Mouse (Mus musculus) ES-Bruce4 (cell line): Measurements from ENCODE around the gene Omp. TPM values are rescaled to one million over a fixed set of nuclear protein-coding genes. Genes with fewer than 3 reads are reported as not detected.

Source experiments
- H3K27ac ChIP-seq: 2 replicates; pipeline ENCODE4 v1.5.1; 2012; ENCODE audit warnings: low read length, inconsistent platforms; ENCODE audit not compliant: insufficient read depth
- H3K27me3 ChIP-seq: 2 replicates; pipeline ENCODE4 v1.6.1; 2012; ENCODE audit warnings: mild to moderate bottlenecking, low read length, inconsistent platforms; ENCODE audit not compliant: control insufficient read depth, poor library complexity, insufficient read depth, severe bottlenecking
- H3K36me3 ChIP-seq: 2 replicates; pipeline ENCODE4 v1.6.1; 2012; ENCODE audit warnings: inconsistent platforms, mild to moderate bottlenecking, low read length, moderate library complexity; ENCODE audit not compliant: control insufficient read depth, poor library complexity, insufficient read depth, severe bottlenecking
- H3K4me1 ChIP-seq: one replicate; pipeline ENCODE4 v1.8.1; 2011; ENCODE audit warnings: low read length; ENCODE audit not compliant: control insufficient read depth, insufficient read depth
- H3K4me3 ChIP-seq: 2 replicates; pipeline ENCODE4 v1.5.1; 2011; ENCODE audit warnings: low read depth, mild to moderate bottlenecking, low read length
- H3K9ac ChIP-seq: 2 replicates; pipeline ENCODE4 v1.6.1; 2012; ENCODE audit warnings: low read depth, mild to moderate bottlenecking, inconsistent platforms; ENCODE audit not compliant: poor library complexity, severe bottlenecking
- H3K9me3 ChIP-seq: replicated peaks from 2 replicates; pipeline ENCODE4 v1.6.1; 2012; ENCODE audit warnings: mild to moderate bottlenecking, low read length, inconsistent platforms; ENCODE audit not compliant: control insufficient read depth, poor library complexity, insufficient read depth, severe bottlenecking
- CTCF ChIP-seq: IDR thresholded peaks from one replicate; pipeline ENCODE4 v1.8.1; 2011; ENCODE audit warnings: low read depth, low read length
- EP300 ChIP-seq: IDR thresholded peaks from 2 replicates; pipeline ENCODE4 v1.6.1; 2011; ENCODE audit warnings: low read depth, low read length; ENCODE audit not compliant: insufficient read depth
- POLR2A ChIP-seq: IDR thresholded peaks from one replicate; pipeline ENCODE4 v1.8.1; 2011; ENCODE audit warnings: low read length; ENCODE audit not compliant: insufficient read depth
- polyA plus RNA-seq: library from polyadenylated mRNA; stranded (reverse); fragments of >200 nt; gene quantifications from 2 replicates; pipeline ENCODE4 v1.2.4, GENCODE M21; 2011; ENCODE audit warnings: low read depth; ENCODE audit not compliant: missing spikeins, insufficient read depth, insufficient read length

Gene Omp
- polyA plus RNA-seq, 1 experiment: 1.1 TPM

DNA sequence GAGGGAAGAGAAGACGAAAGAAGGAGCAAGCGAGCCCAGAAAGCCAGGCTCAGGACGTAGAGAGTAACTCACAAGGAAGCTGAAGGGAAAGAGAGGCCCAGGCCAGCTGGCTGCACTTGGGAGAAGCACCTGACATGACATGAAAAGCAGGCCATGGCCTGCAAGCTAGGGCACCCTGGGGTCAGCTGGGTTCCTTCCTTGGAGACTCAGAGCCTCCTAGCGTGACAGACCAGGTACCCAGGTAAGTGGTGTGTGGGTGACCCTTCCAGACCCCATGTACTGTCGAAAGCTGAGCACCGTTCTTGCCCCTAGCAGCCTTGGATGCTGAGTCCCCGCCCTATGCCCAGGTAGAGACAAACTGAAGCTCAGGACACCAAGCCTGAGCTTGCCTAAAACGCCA, 27.4 kb upstream of the Omp start:
- no peak for TF ChIP-seq EP300
- TF ChIP-seq CTCF: no peak
- TF ChIP-seq POLR2A: no peak
- peaks cover 15% of the 10 kb centered on the region for H3K4me1 ChIP-seq
- H3K27me3 ChIP-seq: no peaks in the 10 kb centered on the region
- H3K36me3 ChIP-seq: no peaks in the 10 kb centered on the region
- H3K9ac ChIP-seq: no peak overlapping the region
- H3K4me3 ChIP-seq: no peak overlapping the region
- H3K27ac ChIP-seq: no peak overlapping the region
- H3K9me3 ChIP-seq: no peaks in the 10 kb centered on the region

DNA sequence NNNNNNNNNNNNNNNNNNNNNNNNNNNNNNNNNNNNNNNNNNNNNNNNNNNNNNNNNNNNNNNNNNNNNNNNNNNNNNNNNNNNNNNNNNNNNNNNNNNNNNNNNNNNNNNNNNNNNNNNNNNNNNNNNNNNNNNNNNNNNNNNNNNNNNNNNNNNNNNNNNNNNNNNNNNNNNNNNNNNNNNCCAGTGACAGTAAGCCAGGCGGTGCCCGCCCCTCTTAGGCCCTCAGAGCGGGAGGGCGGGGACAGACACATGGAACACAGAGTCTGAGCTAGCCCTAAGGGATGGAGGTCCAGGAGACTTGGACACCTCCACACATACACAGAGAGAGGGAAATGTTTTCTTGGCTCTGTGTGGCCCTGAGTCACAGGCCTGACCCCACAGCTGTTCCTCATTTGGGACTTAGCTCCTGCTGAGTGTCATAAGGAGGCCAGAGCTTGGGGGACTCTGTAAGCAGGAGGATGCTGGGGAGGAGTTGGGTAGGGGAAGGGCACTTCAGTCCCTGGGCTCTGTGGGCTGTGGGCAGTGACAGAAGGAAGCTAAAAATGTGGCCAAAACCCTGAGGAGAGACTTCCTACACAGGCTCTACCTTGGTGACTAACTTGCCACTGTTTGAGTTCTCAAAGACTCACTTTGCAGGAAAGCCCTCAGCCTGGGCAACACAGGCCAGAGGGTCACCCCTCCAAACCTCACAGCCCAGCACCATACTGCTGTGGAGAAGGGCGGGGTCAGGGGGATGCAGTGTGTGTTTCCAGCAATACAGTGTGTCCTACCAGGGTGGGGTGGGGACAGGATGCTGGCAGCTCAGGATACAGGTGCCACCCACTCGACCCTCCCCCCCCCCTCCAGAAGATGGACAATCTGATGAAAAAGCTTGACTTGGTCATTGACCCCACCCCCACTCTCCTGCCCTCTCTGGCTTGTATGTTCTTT, 26.1 kb upstream of the Omp start:
- peaks cover 15% of the 10 kb centered on the region for H3K4me1 ChIP-seq
- TF ChIP-seq EP300 (no peak), POLR2A (no peak), CTCF (no peak)
- no peak overlapping the region for H3K9ac ChIP-seq
- no peak overlapping the region for H3K27ac ChIP-seq
- H3K4me3 ChIP-seq: no peak overlapping the region
- H3K36me3 ChIP-seq: no peaks in the 10 kb centered on the region
- no peaks in the 10 kb centered on the region for H3K9me3 ChIP-seq
- no peaks in the 10 kb centered on the region for H3K27me3 ChIP-seq

DNA sequence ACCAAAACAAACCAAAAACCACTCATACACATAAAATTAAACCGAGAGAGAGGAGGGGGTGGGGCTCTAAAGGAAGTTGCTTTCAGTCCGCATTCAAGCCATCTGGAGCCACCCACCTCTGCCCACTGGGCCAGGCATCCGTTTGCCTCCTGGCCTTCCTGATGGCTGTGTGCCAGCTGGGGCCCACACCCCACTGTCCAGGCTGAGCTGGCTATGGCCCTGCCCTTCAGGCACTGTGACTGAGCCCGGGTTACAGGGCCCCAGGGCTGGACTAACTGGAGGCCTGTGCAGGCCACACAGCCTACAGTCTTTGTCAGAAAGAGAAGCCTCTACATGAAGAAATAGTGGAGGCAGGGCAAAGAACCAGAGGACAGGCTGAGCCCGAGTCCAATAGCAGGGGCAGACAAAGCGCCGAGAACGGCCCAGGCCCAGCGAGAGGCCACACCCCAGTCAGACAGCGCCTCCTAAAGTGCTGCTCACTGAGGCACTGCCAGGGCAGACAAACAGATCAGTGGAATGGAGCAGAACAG, 19.8 kb upstream of the Omp start:
- Histone ChIP-seq H3K36me3 (no peaks in the 10 kb centered on the region), H3K9ac (no peak overlapping the region), H3K9me3 (no peaks in the 10 kb centered on the region), H3K4me1 (peaks cover 29% of the 10 kb centered on the region), H3K4me3 (no peak overlapping the region), H3K27me3 (no peaks in the 10 kb centered on the region), H3K27ac (no peak overlapping the region)
- TF ChIP-seq POLR2A: no peak
- peak; percentile 30 for TF ChIP-seq CTCF

DNA sequence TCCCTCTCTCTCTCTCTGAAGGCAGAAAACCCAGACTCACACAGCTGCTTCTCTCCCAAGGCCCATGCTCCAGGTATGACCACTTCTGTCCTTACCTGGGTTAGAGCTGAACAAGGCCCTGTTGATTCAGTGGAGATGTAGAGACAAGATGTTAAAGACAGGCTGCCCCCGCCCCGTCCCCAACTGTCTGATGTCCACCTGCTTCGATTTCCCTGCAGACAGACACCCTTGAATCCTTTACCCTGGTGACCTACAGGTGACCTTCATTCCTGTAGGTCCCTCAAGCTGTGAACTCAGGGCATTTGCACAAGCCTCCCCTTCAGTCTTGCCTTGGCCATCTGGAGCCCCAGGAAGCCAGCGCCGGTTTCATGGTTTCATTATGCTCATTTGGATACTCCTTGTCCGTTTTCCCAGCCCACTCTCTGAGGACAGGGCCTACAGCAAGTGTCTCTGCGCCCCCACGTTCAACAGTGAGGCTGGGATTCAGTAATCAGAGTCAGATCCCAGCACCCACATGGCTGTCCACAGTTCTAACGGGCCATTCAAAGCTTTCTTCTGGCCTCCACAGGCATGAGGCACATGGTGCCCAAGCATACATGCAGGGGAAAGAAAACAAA, 19.2 kb upstream of the Omp start:
- TF ChIP-seq POLR2A (no peak), EP300 (peak; percentile 50; the same call in 1 of the 2 replicates)
- peaks cover 29% of the 10 kb centered on the region for H3K4me1 ChIP-seq
- no peak overlapping the region for H3K9ac ChIP-seq
- H3K9me3 ChIP-seq: no peaks in the 10 kb centered on the region
- no peak overlapping the region for H3K27ac ChIP-seq
- no peaks in the 10 kb centered on the region for H3K27me3 ChIP-seq
- no peaks in the 10 kb centered on the region for H3K36me3 ChIP-seq
- no peak overlapping the region for H3K4me3 ChIP-seq

DNA sequence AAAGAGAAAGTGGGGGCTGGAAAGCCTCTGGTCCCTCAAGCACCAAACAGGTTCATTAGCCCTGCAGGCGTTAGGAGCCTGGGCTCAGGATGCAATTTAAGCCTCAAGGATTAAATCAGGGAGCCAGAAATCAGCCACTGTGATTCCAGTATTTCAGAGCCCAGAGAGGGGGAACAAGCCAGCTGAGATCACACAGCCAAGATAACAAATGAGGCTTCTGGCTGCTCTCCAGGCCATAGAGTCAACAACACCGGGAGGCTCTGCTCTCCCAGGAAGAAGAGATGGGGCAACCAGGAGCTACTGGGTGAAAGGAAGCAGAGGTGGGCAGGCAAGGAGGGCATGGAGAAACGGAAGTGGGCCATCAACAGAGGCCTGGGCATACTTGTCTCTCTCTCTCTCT, 18.4 kb upstream of the Omp start:
- H3K9me3 ChIP-seq: no peaks in the 10 kb centered on the region
- TF ChIP-seq POLR2A (no peak), EP300 (no peak), CTCF (no peak)
- no peaks in the 10 kb centered on the region for H3K27me3 ChIP-seq
- H3K9ac ChIP-seq: no peak overlapping the region
- H3K4me1 ChIP-seq: peaks cover 32% of the 10 kb centered on the region
- H3K27ac ChIP-seq: no peak overlapping the region
- H3K36me3 ChIP-seq: no peaks in the 10 kb centered on the region
- H3K4me3 ChIP-seq: no peak overlapping the region

DNA sequence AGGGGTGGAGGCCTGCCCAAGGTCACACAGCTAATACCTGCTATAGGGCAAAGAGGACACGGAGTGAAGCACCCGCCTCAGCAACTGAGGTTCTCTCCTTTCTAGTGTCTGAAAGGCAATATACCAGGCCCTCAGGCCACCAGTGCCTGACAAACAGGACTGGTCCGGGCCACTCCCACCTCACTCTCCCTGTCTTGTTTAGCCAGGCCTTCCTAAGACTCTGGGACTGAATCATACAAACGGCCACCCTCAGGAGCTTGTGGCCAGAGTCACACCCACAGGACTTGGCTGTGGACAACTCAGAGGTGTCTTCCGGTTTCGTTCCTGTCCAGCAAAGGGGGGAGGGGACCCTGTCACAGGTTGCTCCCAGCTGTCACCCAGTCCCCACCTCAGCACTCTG, 16.9 kb upstream of the Omp start:
- Histone ChIP-seq H3K9me3 (no peaks in the 10 kb centered on the region), H3K27ac (0 out of 2 replicates have a peak overlapping the region, but pooled peaks have one; percentile 16), H3K9ac (no peak overlapping the region), H3K4me1 (peaks cover 33% of the 10 kb centered on the region), H3K27me3 (no peaks in the 10 kb centered on the region), H3K36me3 (no peaks in the 10 kb centered on the region), H3K4me3 (no peak overlapping the region)
- TF ChIP-seq EP300 (peak; percentile 75; the same call in 1 of the 2 replicates), CTCF (no peak), POLR2A (no peak)
